Mouse (Mus musculus): ENCODE results near the gene C8g. TPM values are rescaled to one million over a fixed set of nuclear protein-coding genes. Genes with fewer than 3 reads are reported as not detected.
A peak's percentile ranks its signal among the peaks of the same experiment; 100 is the strongest.

C8g gene
- polyA plus RNA-seq, 1 experiment from 2014 or later: 7.2 TPM

DNA sequence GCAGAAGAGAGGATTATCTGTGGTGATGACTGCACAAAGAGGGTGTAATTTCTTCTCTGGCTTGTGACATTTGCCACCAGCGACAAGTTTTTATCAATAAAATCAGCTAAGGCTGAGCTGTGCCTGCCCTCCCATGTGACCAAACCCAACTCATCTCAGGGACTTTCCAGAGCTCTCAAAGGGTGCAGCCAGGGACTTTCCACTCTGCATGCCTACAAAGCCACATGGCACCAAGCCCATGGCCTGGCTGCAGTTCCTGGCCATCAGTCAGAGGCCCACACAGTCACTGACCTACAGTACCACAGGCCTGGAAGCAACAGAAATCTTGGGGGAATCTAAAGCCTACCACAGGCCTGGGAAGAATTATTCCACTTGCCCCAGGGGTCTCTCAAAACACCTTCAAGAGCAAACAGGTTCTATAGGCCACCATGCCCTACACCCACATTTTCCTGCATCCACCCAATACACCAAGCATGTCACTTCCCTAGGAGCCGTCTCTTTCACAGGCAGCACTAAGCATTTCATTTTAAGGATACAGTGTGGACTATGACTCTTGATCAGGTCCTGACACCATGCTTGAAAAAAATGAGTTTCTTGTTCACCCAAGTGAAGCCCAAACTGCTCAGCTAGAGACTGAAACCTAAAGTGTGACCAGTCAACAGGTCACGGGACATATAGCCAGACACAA lies 32.8 kb upstream of the C8g start:
- H3K27me3 ChIP-seq: no peaks in the 10 kb centered on the region
- ATAC-seq (ENCODE audit: insufficient number of reproducible peaks, low FRiP score, low TSS enrichment, low read depth): no peak
- H3K9me3 ChIP-seq (replicated peaks): no peaks in the 10 kb centered on the region
- H3K9ac ChIP-seq: no peak overlapping the region
- H3K36me3 ChIP-seq: peaks cover 82% of the 10 kb centered on the region
- no peak overlapping the region for H3K27ac ChIP-seq (replicated peaks)
- H3K4me2 ChIP-seq (replicated peaks): no peak overlapping the region
- 74% methylated on average over 3 of the region's 3 CpGs for WGBS
- H3K4me1 ChIP-seq: no peaks in the 10 kb centered on the region
- H3K4me3 ChIP-seq (replicated peaks): no peak overlapping the region

GRCm38 (mm10) chr2:25533707-25534106 lies 32.2 kb upstream of the C8g start:
- Histone ChIP-seq H3K4me3 (replicated peaks) (no peak overlapping the region), H3K27me3 (no peaks in the 10 kb centered on the region), H3K27ac (replicated peaks) (no peak overlapping the region; the same call in 1 of the 2 replicates), H3K9me3 (replicated peaks) (no peaks in the 10 kb centered on the region), H3K36me3 (peaks cover 86% of the 10 kb centered on the region), H3K4me1 (no peaks in the 10 kb centered on the region), H3K4me2 (replicated peaks) (no peak overlapping the region), H3K9ac (no peak overlapping the region)
- 90% methylated on average over 2 of the region's 2 CpGs for WGBS
- ATAC-seq (ENCODE audit: insufficient number of reproducible peaks, low FRiP score, low TSS enrichment, low read depth): no peak

DNA sequence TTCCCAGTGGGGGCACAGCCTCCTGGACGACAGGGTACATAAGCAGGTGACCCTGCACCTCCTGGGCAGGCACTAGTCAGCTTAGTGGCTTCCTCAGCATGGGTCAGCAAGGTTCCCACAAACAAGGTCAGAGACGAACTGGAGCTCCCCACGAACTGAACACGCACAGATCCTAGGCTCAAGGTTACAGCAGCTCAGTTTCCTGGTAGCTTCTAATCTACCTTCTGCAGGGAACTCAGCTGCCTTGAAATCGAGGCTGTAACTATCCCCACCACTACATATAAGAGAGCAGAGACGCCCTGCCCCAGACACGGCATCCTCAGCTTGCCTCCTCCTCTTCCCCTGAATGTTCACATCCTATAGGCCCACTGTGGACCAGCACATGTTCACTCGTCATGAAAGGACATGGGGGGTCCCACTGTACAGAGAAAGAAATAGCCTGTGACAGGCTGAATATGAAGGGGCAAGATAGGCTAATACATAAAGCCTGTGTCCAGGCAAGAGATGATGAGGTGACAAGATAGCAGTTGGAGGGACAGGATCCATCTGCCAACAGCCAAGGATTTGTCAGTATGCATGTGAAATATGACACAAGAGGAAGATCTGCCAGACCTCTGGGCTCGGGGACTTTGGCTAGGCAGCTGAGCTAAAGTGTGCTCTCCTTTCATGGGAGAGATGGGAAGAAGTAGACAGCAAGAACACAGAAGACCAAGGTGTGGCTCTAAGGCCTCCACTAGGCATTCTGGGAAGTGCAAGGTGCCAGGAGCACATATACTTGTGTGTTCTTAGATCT lies 25.2 kb upstream of the C8g start:
- Histone ChIP-seq H3K27me3 (no peaks in the 10 kb centered on the region), H3K36me3 (peaks cover 92% of the 10 kb centered on the region), H3K4me3 (replicated peaks) (no peak overlapping the region), H3K27ac (replicated peaks) (no peak overlapping the region), H3K9ac (no peak overlapping the region), H3K4me2 (replicated peaks) (no peak overlapping the region), H3K9me3 (replicated peaks) (no peaks in the 10 kb centered on the region), H3K4me1 (no peaks in the 10 kb centered on the region)
- WGBS: 84% methylated on average over 9 of the region's 9 CpGs
- no peak for ATAC-seq (ENCODE audit: insufficient number of reproducible peaks, low FRiP score, low TSS enrichment, low read depth)

GRCm38 (mm10) chr2:25509912-25510311 lies 8.4 kb upstream of the C8g start:
- H3K9ac ChIP-seq: no peak overlapping the region
- H3K27ac ChIP-seq (replicated peaks): no peak overlapping the region
- no peaks in the 10 kb centered on the region for H3K27me3 ChIP-seq
- no peak for ATAC-seq (ENCODE audit: insufficient number of reproducible peaks, low FRiP score, low TSS enrichment, low read depth)
- WGBS: 62% methylated on average over 3 of the region's 3 CpGs
- no peak overlapping the region for H3K4me3 ChIP-seq (replicated peaks)
- H3K4me2 ChIP-seq (replicated peaks): no peak overlapping the region
- no peaks in the 10 kb centered on the region for H3K9me3 ChIP-seq (replicated peaks)
- H3K4me1 ChIP-seq: no peaks in the 10 kb centered on the region
- H3K36me3 ChIP-seq: peaks cover 6% of the 10 kb centered on the region

DNA sequence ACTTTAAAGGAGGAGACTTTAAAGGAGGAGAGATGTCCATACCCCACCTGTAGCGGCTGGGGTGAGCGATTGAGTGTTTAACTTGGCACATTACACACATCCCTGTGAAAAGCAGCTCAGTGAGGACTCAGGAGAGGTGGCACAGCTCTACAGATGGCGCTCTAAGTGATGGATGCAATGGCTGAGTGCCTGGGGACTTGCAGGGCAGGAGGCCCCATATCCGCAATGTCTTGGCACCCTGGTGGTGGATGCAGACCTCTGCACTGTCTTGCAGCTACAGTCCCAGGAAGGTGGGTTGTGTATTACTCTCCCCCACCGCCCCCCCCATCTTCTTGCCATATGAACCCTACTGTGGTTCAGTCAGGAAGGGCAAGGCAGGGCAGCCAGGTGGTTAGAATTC lies 5.4 kb upstream of the C8g start:
- Histone ChIP-seq H3K4me3 (replicated peaks) (no peak overlapping the region), H3K4me1 (peaks cover 5% of the 10 kb centered on the region), H3K9me3 (replicated peaks) (no peaks in the 10 kb centered on the region), H3K27ac (replicated peaks) (no peak overlapping the region), H3K4me2 (replicated peaks) (no peak overlapping the region), H3K9ac (no peak overlapping the region), H3K27me3 (no peaks in the 10 kb centered on the region), H3K36me3 (peaks cover 29% of the 10 kb centered on the region)
- ATAC-seq (ENCODE audit: insufficient number of reproducible peaks, low FRiP score, low TSS enrichment, low read depth): no peak
- WGBS: 27% methylated on average over 5 of the region's 5 CpGs

DNA sequence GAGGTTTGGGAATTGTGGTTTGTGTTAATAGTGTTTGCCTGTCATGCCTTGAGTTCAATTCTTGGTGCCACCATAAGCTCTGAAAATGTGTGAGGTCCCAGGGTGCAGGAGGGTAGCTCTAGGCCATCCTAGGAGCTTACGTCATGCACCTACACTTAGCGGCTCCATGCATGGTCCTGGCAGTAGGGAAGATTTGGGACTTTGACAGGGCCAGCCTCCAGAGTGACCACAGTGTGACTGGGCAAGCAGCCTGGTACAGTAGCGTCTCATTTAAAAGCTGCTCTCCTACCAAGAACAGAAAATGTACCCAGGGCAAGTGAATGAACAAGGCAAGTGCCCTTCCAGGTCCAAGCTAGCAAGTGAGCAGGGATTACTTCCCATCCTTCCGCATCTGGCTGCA lies 4.3 kb upstream of the C8g start:
- Histone ChIP-seq H3K36me3 (peaks cover 29% of the 10 kb centered on the region), H3K4me2 (replicated peaks) (no peak overlapping the region), H3K9me3 (replicated peaks) (no peaks in the 10 kb centered on the region), H3K9ac (no peak overlapping the region), H3K4me1 (peaks cover 15% of the 10 kb centered on the region), H3K27ac (replicated peaks) (no peak overlapping the region), H3K27me3 (no peaks in the 10 kb centered on the region), H3K4me3 (replicated peaks) (no peak overlapping the region)
- WGBS: 93% methylated on average over 4 of the region's 4 CpGs
- ATAC-seq (ENCODE audit: insufficient number of reproducible peaks, low FRiP score, low TSS enrichment, low read depth): no peak

DNA sequence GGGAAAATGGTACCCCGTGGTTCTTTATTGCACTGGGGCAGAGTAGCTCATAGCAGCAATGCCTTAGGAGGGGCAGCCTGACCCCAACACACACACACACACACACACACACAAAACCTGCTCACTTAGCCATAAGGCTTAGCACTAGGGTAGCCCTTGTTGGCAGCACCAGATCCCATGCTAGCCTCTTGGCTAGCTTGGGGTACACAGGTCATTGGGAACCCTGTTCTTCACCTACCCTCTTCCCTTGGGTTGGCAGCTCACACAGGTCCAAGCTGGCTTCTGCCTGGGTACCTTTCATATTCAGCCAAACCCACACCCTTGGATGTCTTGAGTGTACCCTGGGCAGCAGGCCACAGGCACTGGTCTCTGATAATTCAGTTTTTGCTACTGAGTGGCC lies 3.5 kb upstream of the C8g start:
- Histone ChIP-seq H3K27me3 (no peaks in the 10 kb centered on the region), H3K9ac (no peak overlapping the region), H3K9me3 (replicated peaks) (no peaks in the 10 kb centered on the region), H3K27ac (replicated peaks) (no peak overlapping the region), H3K4me1 (peaks cover 19% of the 10 kb centered on the region), H3K4me3 (replicated peaks) (no peak overlapping the region), H3K36me3 (peaks cover 29% of the 10 kb centered on the region), H3K4me2 (replicated peaks) (no peak overlapping the region)
- no peak for ATAC-seq (ENCODE audit: insufficient number of reproducible peaks, low FRiP score, low TSS enrichment, low read depth)
- 86% methylated on average over 1 of the region's 1 CpGs for WGBS

GRCm38 (mm10) chr2:25504538-25504937 lies 3.0 kb upstream of the C8g start:
- no peak overlapping the region for H3K9ac ChIP-seq
- H3K4me1 ChIP-seq: peaks cover 20% of the 10 kb centered on the region
- H3K9me3 ChIP-seq (replicated peaks): no peaks in the 10 kb centered on the region
- no peak overlapping the region for H3K4me2 ChIP-seq (replicated peaks)
- no peak overlapping the region for H3K4me3 ChIP-seq (replicated peaks)
- WGBS: 92% methylated on average over 19 of the region's 19 CpGs
- no peak overlapping the region for H3K27ac ChIP-seq (replicated peaks)
- no peak for ATAC-seq (ENCODE audit: insufficient number of reproducible peaks, low FRiP score, low TSS enrichment, low read depth)
- no peaks in the 10 kb centered on the region for H3K27me3 ChIP-seq
- peaks cover 29% of the 10 kb centered on the region for H3K36me3 ChIP-seq

DNA sequence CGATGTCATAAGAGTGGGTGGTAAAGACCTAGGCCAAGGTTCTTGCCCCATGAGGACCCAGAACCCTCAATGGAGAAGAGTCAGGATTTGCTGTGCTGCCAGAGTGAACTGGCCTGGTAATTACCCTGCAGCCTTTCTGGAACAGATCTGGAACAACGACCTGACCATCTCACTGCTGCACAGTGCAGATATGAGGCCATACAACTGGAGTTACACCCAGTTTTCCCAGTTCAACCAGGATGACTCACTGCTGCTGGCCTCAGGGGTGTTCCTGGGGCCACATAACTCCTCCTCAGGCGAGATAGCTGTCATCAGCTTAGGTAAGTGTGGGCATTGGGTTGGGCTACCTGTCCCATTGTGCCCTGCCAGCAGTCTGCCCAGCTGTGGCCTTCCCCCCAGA lies 1.2 kb upstream of the C8g start:
- no peak overlapping the region for H3K4me2 ChIP-seq (replicated peaks)
- no peaks in the 10 kb centered on the region for H3K27me3 ChIP-seq
- peaks cover 29% of the 10 kb centered on the region for H3K36me3 ChIP-seq
- no peak overlapping the region for H3K27ac ChIP-seq (replicated peaks)
- peaks cover 20% of the 10 kb centered on the region for H3K4me1 ChIP-seq
- WGBS: 73% methylated on average over 3 of the region's 3 CpGs
- no peak overlapping the region for H3K9ac ChIP-seq
- no peaks in the 10 kb centered on the region for H3K9me3 ChIP-seq (replicated peaks)
- no peak for ATAC-seq (ENCODE audit: insufficient number of reproducible peaks, low FRiP score, low TSS enrichment, low read depth)
- H3K4me3 ChIP-seq (replicated peaks): no peak overlapping the region

GRCm38 (mm10) chr2:25500576-25501405 lies 728 bp downstream of the C8g start, which contains the start of gene Fbxw5:
Gene Fbxw5 (plus strand): TSS chr2:25500750.
- Histone ChIP-seq H3K9me3 (replicated peaks) (no peaks in the 10 kb centered on the region), H3K36me3 (peaks cover 29% of the 10 kb centered on the region), H3K27me3 (no peaks in the 10 kb centered on the region), H3K4me2 (replicated peaks) (peak within 1 kb of the TSS; percentile 92), H3K4me1 (peaks cover 20% of the 10 kb centered on the region), H3K27ac (replicated peaks) (peak within 1 kb of the TSS; percentile 78), H3K9ac (peak within 1 kb of the TSS; percentile 99), H3K4me3 (replicated peaks) (peak within 1 kb of the TSS; percentile 83)
- peak; percentile 89 for ATAC-seq (ENCODE audit: insufficient number of reproducible peaks, low FRiP score, low TSS enrichment, low read depth)
- WGBS: under 1% methylated on average over 37 of the region's 44 CpGs

DNA sequence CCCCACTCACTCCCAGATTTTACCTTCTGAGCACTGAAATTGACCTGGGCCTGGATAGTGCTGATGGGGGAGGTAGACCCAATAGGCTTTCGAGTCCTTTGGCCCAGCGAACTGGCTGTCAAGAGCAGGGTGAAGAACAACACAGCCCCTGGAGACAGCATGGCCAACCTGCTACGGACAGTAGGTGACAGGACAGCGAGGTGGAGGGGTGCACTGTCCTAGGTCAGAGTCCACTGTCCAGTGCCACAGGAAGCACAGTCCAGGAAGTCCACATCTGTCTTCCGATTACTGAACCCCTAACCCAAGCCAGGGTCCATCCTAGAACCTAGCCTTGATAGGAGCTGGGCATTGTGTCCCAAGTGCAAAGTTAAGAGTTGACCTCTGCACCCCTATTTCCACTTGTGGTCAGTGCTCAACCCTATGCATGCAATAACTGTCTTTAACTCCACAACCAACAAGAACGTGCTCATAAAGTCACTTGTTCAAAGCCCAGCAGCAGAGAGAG lies 1.4 kb downstream of the C8g start:
- no peaks in the 10 kb centered on the region for H3K27me3 ChIP-seq
- no peak for ATAC-seq (ENCODE audit: insufficient number of reproducible peaks, low FRiP score, low TSS enrichment, low read depth)
- H3K9ac ChIP-seq: peak overlapping the region; percentile 48; the same call in 1 of the 2 replicates

More for the DNA sequence above, 1.4 kb downstream of the C8g start:
- peak overlapping the region; percentile 83 for H3K4me3 ChIP-seq (replicated peaks)
- 64% methylated on average over 6 of the region's 6 CpGs for WGBS
- peak overlapping the region; percentile 64 for H3K4me2 ChIP-seq (replicated peaks)
- H3K36me3 ChIP-seq: peaks cover 24% of the 10 kb centered on the region
- no peaks in the 10 kb centered on the region for H3K9me3 ChIP-seq (replicated peaks)
- no peak overlapping the region; the same call in 1 of the 2 replicates for H3K27ac ChIP-seq (replicated peaks)
- H3K4me1 ChIP-seq: peaks cover 20% of the 10 kb centered on the region

All from embryonic facial prominence, embryonic 15.5 days (tissue).